Mouse (Mus musculus): Measurements from ENCODE around the gene Fra10ac1. TPM values are rescaled to one million over a fixed set of nuclear protein-coding genes. Genes with fewer than 3 reads are reported as not detected.

Fra10ac1 gene
- polyA plus RNA-seq, 1 experiment from 2014 or later: 47.6 TPM

Other genes starting within 250 kb of the Fra10ac1 start
- gene Myof, start 180.6 kb downstream of the Fra10ac1 start, polyA plus RNA-seq (2016; fragmentation: Nextera tagmentation; extraction: Ambion mirVana): 1.9 and 2.3 TPM in 2 replicates
- 43.8 and 45.5 TPM in 2 replicates for gene Cep55, start 169.1 kb downstream of the Fra10ac1 start, polyA plus RNA-seq (2016; fragmentation: Nextera tagmentation; extraction: Ambion mirVana)
- gene Ffar4, start 127.1 kb downstream of the Fra10ac1 start, polyA plus RNA-seq (2016; fragmentation: Nextera tagmentation; extraction: Ambion mirVana): 0.11 TPM in 1 of 2 replicates, not detected in the other
- gene Rbp4, start 98.9 kb downstream of the Fra10ac1 start, polyA plus RNA-seq (2016; fragmentation: Nextera tagmentation; extraction: Ambion mirVana): 1.3 and 2.2 TPM in 2 replicates
- not detected in 2 replicates for gene Pde6c, start 91.4 kb downstream of the Fra10ac1 start, polyA plus RNA-seq (2016; fragmentation: Nextera tagmentation; extraction: Ambion mirVana)
- 0.25 and 0.63 TPM in 2 replicates for gene Lgi1, start 40.4 kb upstream of the Fra10ac1 start, polyA plus RNA-seq (2016; fragmentation: Nextera tagmentation; extraction: Ambion mirVana)
- 7.6 and 7.9 TPM in 2 replicates for gene Slc35g1, start 171.8 kb upstream of the Fra10ac1 start, polyA plus RNA-seq (2016; fragmentation: Nextera tagmentation; extraction: Ambion mirVana)

Data from forebrain, embryonic 10.5 days (tissue).